Mouse (Mus musculus) left cerebral cortex, adult 2 months (tissue): ENCODE measurements around the gene Dst. TPM values are rescaled to one million over a fixed set of nuclear protein-coding genes. Genes with fewer than 3 reads are reported as not detected.

Experiments
- DNase-seq, 2 experiments: peaks; one replicate each; pipeline ENCODE4 v3.0.0; 2021 to 2022; ENCODE audit warnings: low spot score in 2 of 2, mixed read lengths in 1 of 2; ENCODE audit errors: extremely low spot score in 1 of 2
- H3K27ac ChIP-seq: fragments of 200-600 bp; 2 replicates; pipeline ENCODE4 v1.8.1; 2022
- H3K4me3 ChIP-seq: fragments of 200-600 bp; 2 replicates; pipeline ENCODE4 v1.8.1; 2022
- CTCF ChIP-seq: fragments of 200-600 bp; IDR thresholded peaks from 2 replicates; pipeline ENCODE4 v1.8.1; 2022; ENCODE audit warnings: antibody characterized with exemption, mild to moderate bottlenecking, moderate library complexity
- intact Hi-C: fragments of 180-260 bp; cut with DNase I; formaldehyde crosslinking; loops from one replicate; pipeline ENCODE4 v1.15.1; 2025
- total RNA-seq, 2 experiments: library from RNA; stranded (reverse); gene quantifications; 2 replicates each; pipeline ENCODE4 v1.2.3; 2021

Dst gene
- total RNA-seq, 2 experiments from 2014 or later = 264 to 266 TPM

DNA sequence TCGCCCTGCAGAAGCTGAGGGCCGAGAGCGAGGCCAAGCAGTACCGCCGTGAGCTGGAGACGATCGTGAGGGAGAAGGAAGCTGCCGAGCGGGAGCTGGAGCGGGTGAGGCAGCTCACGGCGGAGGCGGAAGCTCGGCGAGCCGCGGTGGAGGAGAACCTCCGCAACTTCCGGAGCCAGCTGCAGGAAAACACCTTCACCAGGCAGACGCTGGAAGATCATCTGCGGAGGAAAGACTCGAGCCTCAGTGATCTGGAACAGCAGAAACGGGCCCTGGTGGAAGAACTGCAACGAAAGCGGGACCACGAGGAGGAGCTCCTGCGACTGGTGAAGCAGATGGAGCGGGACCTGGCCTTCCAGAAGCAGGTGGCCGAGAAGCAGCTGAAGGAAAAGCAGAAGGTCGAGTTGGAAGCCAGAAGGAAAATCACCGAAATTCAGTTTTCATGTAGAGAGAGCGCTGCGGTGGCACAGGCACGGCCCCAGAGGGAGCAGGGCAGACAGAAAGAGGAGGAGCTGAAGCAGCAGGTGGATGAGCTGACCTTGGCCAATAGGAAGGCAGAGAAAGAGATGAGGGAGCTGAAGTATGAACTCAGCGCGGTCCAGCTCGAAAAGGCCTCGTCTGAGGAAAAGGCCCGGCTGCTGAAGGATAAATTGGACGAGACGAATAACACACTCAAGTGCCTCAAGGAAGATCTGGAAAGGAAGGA is 270.1 kb downstream of the Dst start:
- Histone ChIP-seq H3K4me3 (no peak overlapping the region), H3K27ac (no peak overlapping the region)
- no peak for DNase-seq
- intact Hi-C loops = no loop called here
- no peak for TF ChIP-seq CTCF

DNA sequence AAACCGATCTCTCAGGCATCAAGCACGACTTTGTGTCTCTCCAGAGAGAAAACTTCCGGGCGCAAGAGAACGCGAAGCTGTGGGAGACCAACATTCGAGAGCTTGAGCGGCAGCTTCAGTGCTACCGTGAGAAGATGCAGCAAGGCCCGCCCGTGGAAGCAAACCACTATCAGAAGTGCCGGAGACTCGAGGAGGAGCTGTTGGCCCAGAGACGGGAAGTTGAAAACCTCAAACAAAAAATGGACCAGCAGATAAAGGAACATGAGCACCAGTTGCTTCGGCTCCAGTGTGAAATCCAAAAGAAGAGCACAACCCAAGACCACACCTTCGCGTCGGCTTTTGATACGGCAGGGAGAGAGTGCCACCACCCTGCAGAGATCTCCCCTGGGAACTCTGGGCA is 271.7 kb downstream of the Dst start:
- TF ChIP-seq CTCF = no peak
- no peak overlapping the region for H3K27ac ChIP-seq
- intact Hi-C loops = no loop called here
- no peak overlapping the region for H3K4me3 ChIP-seq
- DNase-seq = no peak

DNA sequence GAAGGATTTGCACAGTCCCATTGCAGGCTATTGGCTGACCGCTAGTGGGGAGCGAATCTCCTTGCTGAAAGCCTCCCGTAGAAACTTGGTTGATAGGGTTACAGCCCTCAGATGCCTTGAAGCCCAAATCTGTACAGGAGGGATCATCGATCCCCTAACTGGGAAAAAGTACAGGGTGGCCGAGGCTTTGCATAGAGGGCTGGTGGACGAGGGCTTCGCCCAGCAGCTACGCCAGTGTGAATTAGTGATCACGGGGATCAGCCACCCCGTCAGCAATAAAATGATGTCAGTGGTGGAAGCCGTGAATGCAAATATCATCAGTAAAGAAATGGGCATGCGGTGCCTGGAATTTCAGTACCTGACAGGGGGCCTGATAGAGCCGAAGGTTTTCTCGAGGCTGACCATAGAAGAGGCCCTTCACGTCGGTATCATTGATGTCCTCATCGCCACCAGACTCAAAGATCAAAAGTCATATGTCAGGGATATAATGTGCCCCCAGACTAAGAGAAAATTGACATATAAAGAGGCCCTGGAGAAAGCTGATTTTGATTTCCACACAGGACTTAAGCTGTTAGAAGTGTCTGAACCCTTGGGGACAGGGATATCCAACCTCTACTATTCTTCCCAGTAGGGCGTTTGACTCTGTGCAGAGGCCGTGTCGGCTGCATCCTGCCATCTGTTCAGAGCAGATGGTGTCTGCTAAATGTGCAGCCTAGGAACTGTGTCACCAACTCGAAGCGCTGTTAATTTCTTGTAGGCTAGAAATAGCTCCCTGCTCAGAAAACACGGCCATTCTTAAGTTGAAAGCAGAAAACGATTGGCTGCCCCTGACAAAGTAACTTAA is 274.6 kb downstream of the Dst start:
- DNase-seq = peak in 1 of 2 experiments; percentile 57
- intact Hi-C loops = no loop called here
- TF ChIP-seq CTCF = no peak
- Histone ChIP-seq H3K4me3 (no peak overlapping the region), H3K27ac (no peak overlapping the region)

DNA sequence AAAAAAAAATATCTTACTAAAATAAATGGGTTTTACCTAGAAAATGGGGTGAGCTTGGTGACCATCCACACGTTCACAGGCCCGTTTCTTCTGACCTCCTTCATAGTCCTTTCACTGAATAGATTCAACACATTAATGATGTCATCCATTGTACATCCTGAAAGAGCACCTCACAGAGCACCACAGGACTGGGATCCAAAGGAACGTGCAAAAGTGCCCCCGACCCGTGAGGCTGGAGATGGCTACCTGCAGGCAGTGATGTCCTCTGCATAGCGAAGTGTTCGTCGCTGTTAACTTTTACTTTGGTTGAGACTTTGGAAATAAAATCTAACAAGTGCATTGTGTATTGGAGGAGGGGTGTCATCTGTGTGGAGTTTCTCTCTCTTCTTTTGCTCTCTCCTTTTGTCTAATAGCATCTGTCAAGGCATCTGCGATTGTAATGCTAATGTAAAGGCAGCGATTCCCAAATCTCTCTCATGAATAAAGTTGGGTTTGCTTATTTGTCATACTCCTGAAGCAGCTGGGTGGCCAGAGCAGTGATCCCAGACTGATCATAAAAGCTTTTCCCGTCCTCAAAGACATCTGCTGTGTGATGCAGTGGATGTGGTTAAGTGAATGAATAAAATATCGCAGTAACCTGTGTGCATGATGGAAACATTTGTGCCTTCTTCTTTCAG is 275.4 kb downstream of the Dst start:
- no peak for DNase-seq
- no peak for TF ChIP-seq CTCF
- intact Hi-C loops = no loop called here
- Histone ChIP-seq H3K27ac (no peak overlapping the region), H3K4me3 (no peak overlapping the region)

DNA sequence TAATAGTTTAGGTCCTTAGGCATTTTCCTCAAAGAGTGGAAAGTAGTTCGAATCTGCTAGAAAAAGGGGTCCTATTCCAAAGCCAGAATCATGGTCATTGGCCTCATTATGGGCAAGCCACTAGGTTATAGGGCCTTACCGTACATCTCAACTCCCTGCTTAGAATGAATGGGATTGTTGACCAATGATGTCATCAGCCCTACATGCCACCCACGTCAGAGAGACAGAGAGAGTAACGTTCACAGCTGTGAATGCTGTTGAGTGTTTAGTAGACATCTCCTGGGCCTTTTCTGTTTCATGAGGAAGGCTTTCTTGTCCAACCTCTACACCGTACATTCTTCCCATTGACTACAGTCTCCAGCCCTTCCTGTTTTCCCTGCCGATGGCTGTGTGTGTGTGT is 276.2 kb downstream of the Dst start:
- intact Hi-C loops = no loop called here
- H3K4me3 ChIP-seq = no peak overlapping the region
- no peak overlapping the region for H3K27ac ChIP-seq
- TF ChIP-seq CTCF = no peak
- DNase-seq = no peak

DNA sequence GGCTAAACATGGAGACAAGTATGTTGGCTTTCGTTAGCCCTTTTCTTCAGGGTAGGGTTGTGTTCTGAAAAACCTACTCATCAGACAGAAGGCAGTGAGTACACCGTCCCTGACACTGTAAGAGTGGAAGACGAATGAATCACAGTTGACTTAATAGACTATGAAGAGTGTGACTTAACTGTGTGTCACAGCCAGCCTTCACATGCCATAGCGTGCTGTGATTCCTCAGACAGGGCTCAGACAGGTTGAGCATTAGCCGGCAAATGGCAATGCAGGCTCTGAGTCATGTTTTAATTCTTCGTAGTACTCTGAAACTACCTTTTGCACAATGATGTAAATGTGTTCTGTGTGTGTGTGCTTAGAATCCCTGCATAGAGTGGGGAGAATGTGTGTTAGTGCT is 278.0 kb downstream of the Dst start:
- no peak for TF ChIP-seq CTCF
- H3K27ac ChIP-seq = no peak overlapping the region
- intact Hi-C loops = no loop called here
- no peak for DNase-seq
- H3K4me3 ChIP-seq = no peak overlapping the region

DNA sequence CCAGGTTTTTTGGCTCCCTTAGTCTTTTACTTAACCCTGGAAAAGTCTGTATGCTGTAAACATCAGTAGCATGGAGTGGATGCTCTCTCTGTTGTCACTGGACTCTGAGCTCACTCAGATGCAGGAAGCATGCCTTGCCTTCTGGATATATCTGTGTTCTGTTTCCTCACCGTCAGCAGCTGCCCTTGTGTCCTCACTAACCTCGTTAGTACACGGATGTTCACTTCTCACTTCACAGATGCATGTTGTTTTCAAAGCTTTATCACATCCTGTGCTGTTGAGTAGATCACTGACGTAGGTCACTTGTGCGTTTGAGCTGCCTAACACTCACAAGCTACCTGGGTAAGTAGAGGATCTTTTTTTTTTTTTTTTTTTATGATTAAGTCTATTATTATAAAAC is 279.5 kb downstream of the Dst start:
- intact Hi-C loops = no loop called here
- H3K27ac ChIP-seq = no peak overlapping the region
- no peak overlapping the region for H3K4me3 ChIP-seq
- no peak for DNase-seq
- no peak for TF ChIP-seq CTCF

DNA sequence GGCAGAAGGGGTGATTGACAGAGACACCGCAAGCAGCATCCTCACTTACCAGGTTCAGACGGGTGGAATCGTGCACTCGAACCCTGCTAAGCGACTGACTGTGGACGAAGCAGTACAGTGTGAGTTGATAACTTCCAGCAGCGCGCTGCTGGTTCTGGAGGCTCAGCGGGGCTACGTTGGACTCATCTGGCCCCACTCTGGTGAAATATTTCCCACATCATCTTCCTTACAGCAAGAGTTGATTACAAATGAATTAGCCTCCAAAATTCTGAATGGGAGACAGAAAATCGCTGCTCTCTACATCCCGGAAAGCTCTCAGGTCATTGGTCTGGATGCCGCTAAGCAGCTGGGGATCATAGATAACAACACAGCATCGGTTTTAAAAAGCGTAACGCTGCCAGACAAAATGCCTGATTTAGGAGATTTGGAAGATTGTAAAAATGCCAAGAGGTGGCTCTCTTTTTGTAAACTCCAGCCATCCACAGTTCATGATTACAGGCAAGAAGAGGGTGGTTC is 280.8 kb downstream of the Dst start:
- peak overlapping the region; percentile 69 for H3K27ac ChIP-seq
- no peak overlapping the region for H3K4me3 ChIP-seq
- TF ChIP-seq CTCF = no peak
- no peak for DNase-seq
- intact Hi-C loops = no loop called here

DNA sequence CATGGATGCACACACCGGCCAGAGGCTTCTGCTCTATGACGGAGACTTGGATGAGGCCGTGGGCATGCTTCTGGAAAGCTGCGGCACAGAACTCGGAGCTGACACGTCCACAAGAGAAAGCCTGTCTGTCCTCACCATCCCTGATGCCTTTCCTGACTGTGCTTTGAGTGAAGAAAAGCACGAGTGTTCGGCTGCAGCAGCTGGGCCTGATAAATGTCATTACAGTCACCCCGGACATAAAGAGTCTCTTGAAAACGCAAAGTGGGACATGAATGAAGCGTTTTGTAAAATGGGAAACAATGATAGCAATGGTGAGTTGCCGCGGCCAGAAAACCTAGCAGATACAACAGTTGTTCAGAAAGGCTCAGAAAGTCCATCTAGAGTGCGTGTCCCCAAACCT is 281.3 kb downstream of the Dst start:
- DNase-seq = no peak
- intact Hi-C loops = no loop called here
- H3K27ac ChIP-seq = peak overlapping the region; percentile 69; the same call in 1 of the 2 replicates
- no peak for TF ChIP-seq CTCF
- H3K4me3 ChIP-seq = no peak overlapping the region

DNA sequence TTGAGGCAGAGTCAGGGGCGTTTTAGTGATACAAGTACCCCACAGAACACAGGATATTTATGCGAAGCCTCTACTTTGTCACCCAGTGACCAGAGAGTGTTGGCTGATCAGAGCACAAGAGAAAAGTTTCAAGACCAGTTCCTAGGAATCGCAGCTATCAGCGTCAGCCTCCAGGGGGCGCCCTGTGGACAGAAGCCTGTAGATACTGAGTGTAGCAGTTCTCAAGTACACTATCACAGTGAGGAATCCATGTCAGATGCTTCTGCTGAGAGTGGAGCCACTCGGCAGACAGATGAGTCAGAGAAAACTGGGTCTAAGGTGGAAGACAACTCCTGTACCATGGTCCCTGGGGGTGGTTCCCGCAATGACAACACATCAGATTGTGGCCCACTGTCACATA is 281.9 kb downstream of the Dst start:
- intact Hi-C loops = no loop called here
- H3K4me3 ChIP-seq = no peak overlapping the region
- peak; percentile 75 for TF ChIP-seq CTCF
- peak overlapping the region; percentile 29; the same call in 1 of the 2 replicates for H3K27ac ChIP-seq
- peak; percentile 60 to 67 for DNase-seq

DNA sequence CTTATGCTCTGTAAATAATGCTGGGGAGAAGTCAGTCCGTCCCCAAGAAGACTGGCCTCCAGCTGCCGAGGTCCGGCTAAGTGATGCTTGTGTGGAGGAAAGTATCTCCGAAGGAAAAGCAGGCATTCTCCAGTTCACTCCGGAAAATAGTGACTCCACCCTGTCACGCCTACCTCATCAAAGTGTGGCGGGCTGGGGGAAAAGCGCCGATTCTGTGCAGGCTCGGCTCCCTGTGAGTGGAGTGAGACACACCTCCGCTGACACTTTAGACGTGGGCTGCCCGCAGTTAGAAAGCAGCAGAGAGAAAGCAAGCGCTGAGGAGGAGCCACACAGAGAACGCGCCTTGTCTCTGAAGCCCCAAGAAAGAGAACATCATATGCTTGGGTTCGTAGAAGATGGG is 284.1 kb downstream of the Dst start:
- DNase-seq = no peak

DNA sequence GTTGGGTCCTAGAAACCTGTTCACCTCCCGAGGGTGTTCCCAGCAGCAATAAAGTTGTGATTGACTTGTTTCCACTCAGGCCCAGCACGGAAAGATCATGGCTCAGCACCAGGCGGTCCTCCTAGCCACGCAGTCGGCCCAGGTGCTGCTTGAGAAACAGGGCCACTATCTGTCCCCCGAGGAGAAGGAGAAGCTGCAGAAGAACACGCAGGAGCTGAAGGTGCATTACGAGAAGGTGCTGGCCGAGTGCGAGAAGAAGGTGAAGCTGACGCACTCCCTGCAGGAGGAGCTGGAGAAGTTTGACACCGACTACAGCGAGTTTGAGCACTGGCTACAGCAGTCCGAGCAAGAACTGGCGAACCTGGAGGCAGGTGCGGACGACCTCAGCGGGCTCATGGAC is 292.8 kb downstream of the Dst start:
- TF ChIP-seq CTCF = no peak

More for the DNA sequence above, 284.1 kb downstream of the Dst start:
- intact Hi-C loops = no loop called here
- Histone ChIP-seq H3K27ac (no peak overlapping the region), H3K4me3 (no peak overlapping the region)
- no peak for TF ChIP-seq CTCF

More for the DNA sequence above, 292.8 kb downstream of the Dst start:
- Histone ChIP-seq H3K27ac (no peak overlapping the region), H3K4me3 (no peak overlapping the region)
- intact Hi-C loops = no loop called here
- no peak for DNase-seq
